Mouse (Mus musculus): ENCODE measurements around the gene 4930449I24Rik.
"Not testable (repeated sequence)": the region's sequence is repeated elsewhere in the genome, so short reads cannot be mapped to it uniquely, and the experiment has no call there.

- peak; percentile 14; the same call in 1 of the 2 replicates for TF ChIP-seq CTCF (IDR thresholded peaks at IDR 0.05; ENCODE audit: extremely low read depth, insufficient read length, insufficient replicate concordance, low read depth, low read length)
- TF ChIP-seq POLR2A (IDR thresholded peaks at IDR 0.05; ENCODE audit: low read depth, low read length), result not testable (repeated sequence)
Observed at GRCm38 (mm10) chr5:146479564-146479963, 22.6 kb upstream of the 4930449I24Rik start.

Measured in small intestine, adult 2 months (tissue).